Mouse (Mus musculus) thymus, adult 2 months (tissue): ENCODE measurements around the gene Defb36. TPM values are rescaled to one million over a fixed set of nuclear protein-coding genes. Genes with fewer than 3 reads are reported as not detected.

Experiments used
- DNase-seq: peaks from one replicate; pipeline ENCODE4 v3.0.0; 2021
- H3K27ac ChIP-seq: fragments of 200-500 bp; 2 replicates; pipeline ENCODE4 v1.5.1; 2012; ENCODE audit warnings: low read length, control low read depth; ENCODE audit not compliant: control insufficient read depth, insufficient read depth
- H3K27me3 ChIP-seq: fragments of 200-500 bp; 2 replicates; pipeline ENCODE4 v1.6.1; 2012; ENCODE audit warnings: mild to moderate bottlenecking, low read length, moderate library complexity, mixed read lengths; ENCODE audit not compliant: control insufficient read depth, insufficient read depth
- H3K36me3 ChIP-seq: fragments of 200-500 bp; 2 replicates; pipeline ENCODE4 v1.6.1; 2012; ENCODE audit warnings: mild to moderate bottlenecking, low read length, moderate library complexity; ENCODE audit not compliant: control insufficient read depth, insufficient read depth
- H3K4me1 ChIP-seq: fragments of 200-500 bp; replicated peaks from 2 replicates; pipeline ENCODE4 v1.6.1; 2012; ENCODE audit warnings: low read length; ENCODE audit not compliant: control insufficient read depth, insufficient read depth
- H3K4me3 ChIP-seq: fragments of 200-500 bp; 2 replicates; pipeline ENCODE4 v1.5.1; 2012; ENCODE audit warnings: mild to moderate bottlenecking, low read length, control low read depth, moderate library complexity; ENCODE audit not compliant: control insufficient read depth, insufficient read depth
- CTCF ChIP-seq: fragments of 200-500 bp; IDR thresholded peaks from 2 replicates; pipeline ENCODE4 v1.5.1; 2012; ENCODE audit warnings: mild to moderate bottlenecking, control low read depth, low read length, moderate library complexity, borderline replicate concordance; ENCODE audit not compliant: control insufficient read depth, poor library complexity, insufficient read depth; ENCODE audit errors: extremely low read depth
- POLR2A ChIP-seq: fragments of 200-500 bp; IDR thresholded peaks from 2 replicates; pipeline ENCODE4 v1.6.1; 2012; ENCODE audit warnings: mild to moderate bottlenecking, low read length, control low read depth, moderate library complexity; ENCODE audit not compliant: control insufficient read depth, poor library complexity, insufficient read depth; ENCODE audit errors: extremely low read depth
- WGBS: fragments of 180-500 bp; shearing (Covaris S2); methylation state at CpG from one replicate; pipeline ENCODE4 v1.1.7; 2018; 5-methylcytosine and 5-hydroxymethylcytosine counted together
- polyA plus RNA-seq: library from polyadenylated mRNA; depleted of rRNA; stranded (reverse); fragments of >200 nt; gene quantifications from 2 replicates; pipeline ENCODE4 v1.2.3, GENCODE M21; 2012; rRNA removed

The Defb36 gene
- polyA plus RNA-seq, 1 experiment: not detected

DNA sequence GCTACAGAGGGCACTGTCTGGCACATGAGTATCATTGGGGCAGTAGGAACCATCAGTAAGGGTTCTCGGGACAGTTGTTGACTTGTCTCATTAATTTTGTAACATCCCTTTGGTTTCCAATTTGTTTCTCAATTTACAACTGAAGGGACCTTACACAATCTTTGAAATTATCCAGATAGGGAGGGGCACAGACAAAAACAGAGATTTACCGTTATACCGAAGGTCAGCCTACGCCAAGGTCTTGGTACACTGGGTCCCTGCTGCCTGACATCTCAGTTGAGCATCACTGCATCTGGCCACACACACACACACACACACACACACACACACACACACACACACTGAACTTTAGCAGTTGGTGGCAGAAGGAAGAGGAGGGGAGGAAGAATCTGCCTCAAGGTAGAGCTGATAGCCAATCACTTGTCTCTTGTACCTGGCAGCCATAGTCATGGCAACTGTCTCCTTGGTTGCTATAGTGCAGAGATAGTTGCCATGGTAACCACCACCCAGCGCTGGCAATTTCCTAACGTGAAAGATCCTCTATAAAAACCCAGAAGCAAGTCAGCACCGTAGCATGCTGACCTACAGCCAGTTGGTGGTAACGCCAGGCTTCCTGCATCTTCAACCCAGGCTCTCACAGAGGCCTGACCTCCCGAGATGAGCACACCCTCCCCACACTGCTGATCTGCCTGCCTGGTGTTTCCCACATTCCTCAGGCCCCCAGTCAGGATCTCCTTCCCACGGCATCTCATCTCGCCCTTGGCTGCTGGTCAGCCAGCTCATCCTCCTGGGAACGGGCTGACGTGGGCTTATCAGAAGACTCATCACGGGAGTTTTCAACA, 50.0 kb downstream of the Defb36 start:
- Histone ChIP-seq H3K27me3 (no peaks in the 10 kb centered on the region), H3K27ac (no peak overlapping the region), H3K36me3 (no peaks in the 10 kb centered on the region), H3K4me1 (no peaks in the 10 kb centered on the region), H3K4me3 (no peak overlapping the region)
- TF ChIP-seq CTCF: no peak
- TF ChIP-seq POLR2A: no peak
- no peak for DNase-seq
- 66% methylated on average over 14 of the region's 14 CpGs for WGBS

DNA sequence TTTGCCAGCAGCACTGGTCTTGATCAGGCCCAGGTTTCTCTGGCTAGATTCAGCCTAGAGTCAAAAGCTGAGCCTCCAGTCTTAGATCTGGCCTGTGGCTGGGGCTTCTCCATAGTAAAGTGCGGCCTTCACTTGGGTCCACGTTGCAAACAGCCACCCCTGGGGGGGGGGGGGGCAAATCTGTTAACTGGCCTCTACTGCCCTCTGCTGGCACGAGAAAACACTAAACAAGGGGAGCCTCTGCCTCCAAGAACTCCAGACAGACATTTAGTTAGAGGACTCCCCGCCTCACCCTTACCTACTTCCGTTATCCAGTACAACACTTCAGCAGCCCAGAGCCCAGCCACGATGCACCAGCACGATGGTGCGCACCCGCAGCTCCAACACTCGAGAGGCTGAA, 53.3 kb downstream of the Defb36 start:
- no peaks in the 10 kb centered on the region for H3K36me3 ChIP-seq
- TF ChIP-seq POLR2A: no peak
- H3K27me3 ChIP-seq: no peaks in the 10 kb centered on the region
- no peak for DNase-seq
- WGBS: 72% methylated on average over 10 of the region's 10 CpGs
- H3K4me1 ChIP-seq: no peaks in the 10 kb centered on the region
- H3K4me3 ChIP-seq: no peak overlapping the region
- H3K27ac ChIP-seq: no peak overlapping the region

DNA sequence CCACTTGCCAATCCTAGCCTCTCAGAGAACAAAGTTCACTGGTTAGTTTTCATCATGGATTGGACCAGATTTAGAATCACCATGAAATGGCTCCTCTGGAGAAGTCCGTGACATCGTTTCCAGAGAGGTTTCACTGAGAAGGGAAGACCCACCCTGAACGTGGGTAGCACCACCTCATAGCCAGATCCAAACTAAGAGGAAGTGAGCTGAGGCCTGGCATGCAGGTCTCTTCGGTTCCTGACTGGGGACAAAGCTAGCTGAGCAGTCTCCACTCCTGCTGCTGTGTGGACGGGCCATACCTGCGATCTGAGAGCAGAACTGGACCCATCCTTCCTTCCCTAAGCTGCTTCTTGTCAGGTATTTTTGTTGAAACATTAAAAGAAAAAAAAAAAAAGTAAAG, 57.0 kb downstream of the Defb36 start:
- Histone ChIP-seq H3K36me3 (no peaks in the 10 kb centered on the region), H3K4me3 (no peak overlapping the region), H3K27me3 (no peaks in the 10 kb centered on the region), H3K4me1 (no peaks in the 10 kb centered on the region), H3K27ac (no peak overlapping the region)
- DNase-seq: no peak
- no peak for TF ChIP-seq CTCF
- TF ChIP-seq POLR2A: no peak
- 33% methylated on average over 6 of the region's 6 CpGs for WGBS

Other genes starting within 250 kb of the Defb36 start
- gene Nrsn2, start 227.7 kb upstream of the Defb36 start, polyA plus RNA-seq: 0.07 TPM in 1 of 2 replicates, not detected in the other
- gene Sox12, start 206.3 kb upstream of the Defb36 start, polyA plus RNA-seq: 3.8 and 4.5 TPM in 2 replicates
- 1.7 and 2.0 TPM in 2 replicates for gene Zcchc3, start 189.3 kb upstream of the Defb36 start, polyA plus RNA-seq
- 0.36 and 0.50 TPM in 2 replicates for gene 6820408C15Rik, start 188.7 kb upstream of the Defb36 start, polyA plus RNA-seq
- not detected in 2 replicates for gene Defb23, start 139.7 kb upstream of the Defb36 start, polyA plus RNA-seq
- not detected in 2 replicates for gene Defb20, start 127.3 kb upstream of the Defb36 start, polyA plus RNA-seq
- gene Defb22, start 114.2 kb upstream of the Defb36 start, polyA plus RNA-seq: 0.24 TPM in 1 of 2 replicates, not detected in the other
- gene Defb26, start 92.6 kb upstream of the Defb36 start, polyA plus RNA-seq: not detected in 2 replicates
- gene Defb28, start 86.1 kb upstream of the Defb36 start, polyA plus RNA-seq: not detected in 2 replicates
- gene Defb29, start 64.2 kb upstream of the Defb36 start, polyA plus RNA-seq: not detected in 2 replicates
- gene Gm17416, start 35.0 kb upstream of the Defb36 start, polyA plus RNA-seq: not detected in 2 replicates
- gene Defb21, start 31.6 kb upstream of the Defb36 start, polyA plus RNA-seq: not detected in 2 replicates
- gene Defb19, start 24.0 kb upstream of the Defb36 start, polyA plus RNA-seq: 1.5 and 1.7 TPM in 2 replicates
- gene Defb45, start 4.9 kb upstream of the Defb36 start, polyA plus RNA-seq: not detected in 2 replicates
- gene Defb25, start 18.7 kb downstream of the Defb36 start, polyA plus RNA-seq: 1.7 and 2.0 TPM in 2 replicates
- 2.9 and 3.3 TPM in 2 replicates for gene Rem1, start 22.6 kb downstream of the Defb36 start, polyA plus RNA-seq
- gene H13, start 65.1 kb downstream of the Defb36 start, polyA plus RNA-seq: 270 and 324 TPM in 2 replicates
- gene Mcts2, start 82.7 kb downstream of the Defb36 start, polyA plus RNA-seq: 4.2 and 4.4 TPM in 2 replicates
- 54.6 and 66.4 TPM in 2 replicates for gene Id1, start 131.9 kb downstream of the Defb36 start, polyA plus RNA-seq
- 1.6 and 1.9 TPM in 2 replicates for gene Cox4i2, start 149.8 kb downstream of the Defb36 start, polyA plus RNA-seq
- gene Bcl2l1, start 227.4 kb downstream of the Defb36 start, polyA plus RNA-seq: 205 and 207 TPM in 2 replicates
- gene Tpx2, start 243.6 kb downstream of the Defb36 start, polyA plus RNA-seq: 16.1 and 19.1 TPM in 2 replicates